Mouse (Mus musculus) ES-Bruce4 (cell line): Measurements from ENCODE around the gene Cd37. TPM values are rescaled to one million over a fixed set of nuclear protein-coding genes. Genes with fewer than 3 reads are reported as not detected.
"Not testable (repeated sequence)": the region's sequence is repeated elsewhere in the genome, so short reads cannot be mapped to it uniquely, and the experiment has no call there.

Source experiments
- H3K27ac ChIP-seq: 2 replicates; pipeline ENCODE4 v1.5.1; 2012; ENCODE audit warnings: low read length, inconsistent platforms; ENCODE audit not compliant: insufficient read depth
- H3K27me3 ChIP-seq: 2 replicates; pipeline ENCODE4 v1.6.1; 2012; ENCODE audit warnings: mild to moderate bottlenecking, low read length, inconsistent platforms; ENCODE audit not compliant: control insufficient read depth, poor library complexity, insufficient read depth, severe bottlenecking
- H3K36me3 ChIP-seq: 2 replicates; pipeline ENCODE4 v1.6.1; 2012; ENCODE audit warnings: inconsistent platforms, mild to moderate bottlenecking, low read length, moderate library complexity; ENCODE audit not compliant: control insufficient read depth, poor library complexity, insufficient read depth, severe bottlenecking
- H3K4me1 ChIP-seq: one replicate; pipeline ENCODE4 v1.8.1; 2011; ENCODE audit warnings: low read length; ENCODE audit not compliant: control insufficient read depth, insufficient read depth
- H3K4me3 ChIP-seq: 2 replicates; pipeline ENCODE4 v1.5.1; 2011; ENCODE audit warnings: low read depth, mild to moderate bottlenecking, low read length
- H3K9ac ChIP-seq: 2 replicates; pipeline ENCODE4 v1.6.1; 2012; ENCODE audit warnings: low read depth, mild to moderate bottlenecking, inconsistent platforms; ENCODE audit not compliant: poor library complexity, severe bottlenecking
- H3K9me3 ChIP-seq: replicated peaks from 2 replicates; pipeline ENCODE4 v1.6.1; 2012; ENCODE audit warnings: mild to moderate bottlenecking, low read length, inconsistent platforms; ENCODE audit not compliant: control insufficient read depth, poor library complexity, insufficient read depth, severe bottlenecking
- CTCF ChIP-seq: IDR thresholded peaks from one replicate; pipeline ENCODE4 v1.8.1; 2011; ENCODE audit warnings: low read depth, low read length
- EP300 ChIP-seq: IDR thresholded peaks from 2 replicates; pipeline ENCODE4 v1.6.1; 2011; ENCODE audit warnings: low read depth, low read length; ENCODE audit not compliant: insufficient read depth
- POLR2A ChIP-seq: IDR thresholded peaks from one replicate; pipeline ENCODE4 v1.8.1; 2011; ENCODE audit warnings: low read length; ENCODE audit not compliant: insufficient read depth
- polyA plus RNA-seq: library from polyadenylated mRNA; stranded (reverse); fragments of >200 nt; gene quantifications from 2 replicates; pipeline ENCODE4 v1.2.4, GENCODE M21; 2011; ENCODE audit warnings: low read depth; ENCODE audit not compliant: missing spikeins, insufficient read depth, insufficient read length

The Cd37 gene
- polyA plus RNA-seq, 1 experiment = 3.4 TPM

DNA sequence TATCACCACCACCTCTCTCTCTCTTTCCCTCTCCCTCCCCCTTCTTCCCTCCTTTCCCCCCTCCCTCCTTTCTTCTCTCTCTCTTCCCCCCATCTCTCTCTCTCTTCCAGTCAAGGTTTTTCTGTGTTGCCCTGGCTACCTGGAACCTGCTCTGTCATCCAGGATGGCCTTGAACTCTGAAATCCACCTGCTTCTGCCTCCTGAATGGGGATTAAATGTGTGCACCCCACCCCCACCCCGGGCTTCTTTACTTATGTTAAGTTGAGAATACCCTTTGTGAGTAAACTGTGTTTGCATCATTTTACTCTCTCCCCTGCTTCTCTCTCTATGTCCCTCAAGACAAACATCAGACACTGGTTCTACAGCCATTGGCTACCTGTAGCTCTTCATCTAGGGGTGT lies 26.6 kb upstream of the Cd37 start:
- H3K9ac ChIP-seq = no peak overlapping the region
- no peaks in the 10 kb centered on the region for H3K27me3 ChIP-seq
- no peak overlapping the region for H3K27ac ChIP-seq
- no peaks in the 10 kb centered on the region for H3K36me3 ChIP-seq
- no peak for TF ChIP-seq CTCF
- no peak for TF ChIP-seq EP300
- no peak for TF ChIP-seq POLR2A
- no peak overlapping the region for H3K4me3 ChIP-seq
- H3K4me1 ChIP-seq = no peaks in the 10 kb centered on the region
- no peaks in the 10 kb centered on the region for H3K9me3 ChIP-seq

DNA sequence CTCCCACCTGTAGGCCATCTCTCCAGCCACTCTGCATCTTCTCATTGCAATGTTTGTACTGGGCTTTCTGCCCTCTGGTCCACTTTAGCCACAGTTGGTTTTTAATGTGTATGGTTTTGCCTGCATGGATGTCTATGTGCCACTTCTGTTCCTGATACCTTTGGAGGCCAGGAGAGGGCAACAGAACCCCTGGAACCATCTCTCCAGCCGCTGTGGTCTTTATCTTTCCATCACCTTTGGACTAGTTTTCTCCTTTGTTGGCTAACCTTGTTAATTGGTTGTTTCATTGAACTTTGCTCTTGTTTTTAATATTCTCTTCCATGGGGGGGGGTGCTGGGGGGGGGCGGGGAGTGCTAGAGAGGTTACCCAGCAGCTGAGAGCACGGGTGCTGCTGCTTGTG lies 25.4 kb upstream of the Cd37 start:
- TF ChIP-seq POLR2A = no peak
- TF ChIP-seq EP300 = no peak
- TF ChIP-seq CTCF = no peak
- Histone ChIP-seq H3K27ac (no peak overlapping the region), H3K27me3 (no peaks in the 10 kb centered on the region), H3K9me3 (no peaks in the 10 kb centered on the region), H3K4me1 (no peaks in the 10 kb centered on the region), H3K9ac (no peak overlapping the region), H3K4me3 (no peak overlapping the region), H3K36me3 (no peaks in the 10 kb centered on the region)

DNA sequence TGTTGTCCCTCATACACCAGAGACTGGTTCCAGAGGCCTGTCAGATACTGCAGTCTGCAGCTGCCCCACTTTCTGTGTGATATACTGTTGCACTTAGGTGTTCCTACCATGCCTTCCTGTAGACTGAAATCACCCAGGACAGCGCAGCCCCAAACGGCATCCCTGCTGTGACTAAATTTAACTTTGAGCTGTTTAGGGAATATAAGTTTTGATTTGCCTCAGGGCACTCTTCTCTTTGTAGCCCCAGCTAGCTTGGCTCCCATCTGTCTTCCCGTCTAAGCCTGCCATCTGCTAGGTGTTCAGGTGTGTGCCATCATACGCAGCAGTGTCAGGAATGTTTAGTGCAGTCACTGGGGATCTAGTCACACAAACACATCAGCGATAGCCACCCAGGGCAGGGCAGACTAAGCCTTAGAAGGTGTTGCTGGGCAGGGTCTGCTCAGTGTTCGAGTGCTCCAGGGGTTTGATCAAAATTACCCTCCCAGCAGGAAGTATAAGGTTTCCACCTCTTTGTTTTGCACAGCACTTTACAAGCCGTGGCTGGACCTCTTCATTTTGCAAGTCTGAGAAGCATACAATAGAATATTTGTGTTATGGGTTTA lies 24.2 kb upstream of the Cd37 start:
- H3K9me3 ChIP-seq = no peaks in the 10 kb centered on the region

DNA sequence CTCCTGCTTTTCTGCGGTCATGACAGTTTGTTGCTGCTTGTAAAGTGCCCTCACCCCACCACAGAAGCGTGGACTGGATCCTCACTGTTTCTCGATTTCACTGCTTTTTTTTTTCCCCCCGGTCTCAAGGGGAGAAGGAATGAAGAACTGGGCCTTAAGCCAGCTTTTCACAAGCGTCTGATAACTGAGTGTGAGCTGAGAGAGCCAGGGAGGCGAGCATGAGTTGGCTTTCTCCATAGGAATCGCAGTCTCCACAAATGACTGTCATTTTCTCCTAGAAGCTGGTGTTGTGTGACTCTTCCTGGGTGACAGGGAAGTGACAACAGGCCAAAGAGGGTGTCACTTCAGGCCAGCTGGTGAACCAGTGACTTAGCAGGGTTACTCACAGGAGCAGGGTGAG lies 23.4 kb upstream of the Cd37 start:
- H3K4me3 ChIP-seq = no peak overlapping the region
- no peak overlapping the region for H3K9ac ChIP-seq
- H3K36me3 ChIP-seq = no peaks in the 10 kb centered on the region
- no peaks in the 10 kb centered on the region for H3K4me1 ChIP-seq
- no peak for TF ChIP-seq EP300
- no peak for TF ChIP-seq CTCF
- no peak for TF ChIP-seq POLR2A
- H3K9me3 ChIP-seq = no peaks in the 10 kb centered on the region
- H3K27ac ChIP-seq = no peak overlapping the region
- no peaks in the 10 kb centered on the region for H3K27me3 ChIP-seq

More for the DNA sequence above, 24.2 kb upstream of the Cd37 start:
- Histone ChIP-seq H3K27me3 (no peaks in the 10 kb centered on the region), H3K27ac (no peak overlapping the region), H3K4me3 (no peak overlapping the region), H3K4me1 (no peaks in the 10 kb centered on the region), H3K36me3 (no peaks in the 10 kb centered on the region), H3K9ac (no peak overlapping the region)
- no peak for TF ChIP-seq POLR2A
- TF ChIP-seq EP300 = no peak
- TF ChIP-seq CTCF = no peak

DNA sequence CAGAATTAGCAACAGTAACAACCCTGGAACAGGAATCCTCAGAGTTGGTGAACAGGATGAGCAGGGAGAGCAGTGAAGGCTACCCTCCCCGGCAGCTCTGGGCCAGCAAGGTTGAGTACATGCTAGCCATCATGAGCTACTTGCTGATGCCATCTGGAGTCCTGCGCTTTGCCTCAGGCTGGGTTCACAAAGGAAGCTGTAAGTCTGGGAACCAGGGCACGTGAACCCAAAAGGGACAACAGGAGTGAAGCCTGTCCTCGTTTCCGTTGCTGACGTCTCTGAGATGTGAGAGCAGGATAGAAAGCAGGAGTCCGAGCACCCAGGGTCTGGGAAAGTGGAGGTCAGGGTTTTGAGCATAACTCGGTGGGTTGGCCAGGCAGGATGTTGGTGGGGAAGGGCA lies 20.4 kb upstream of the Cd37 start:
- no peak overlapping the region for H3K27ac ChIP-seq
- no peaks in the 10 kb centered on the region for H3K27me3 ChIP-seq
- H3K4me1 ChIP-seq = no peaks in the 10 kb centered on the region
- TF ChIP-seq CTCF (no peak), EP300 (no peak), POLR2A (no peak)
- no peak overlapping the region for H3K9ac ChIP-seq
- no peak overlapping the region for H3K4me3 ChIP-seq
- no peaks in the 10 kb centered on the region for H3K9me3 ChIP-seq
- H3K36me3 ChIP-seq = no peaks in the 10 kb centered on the region

DNA sequence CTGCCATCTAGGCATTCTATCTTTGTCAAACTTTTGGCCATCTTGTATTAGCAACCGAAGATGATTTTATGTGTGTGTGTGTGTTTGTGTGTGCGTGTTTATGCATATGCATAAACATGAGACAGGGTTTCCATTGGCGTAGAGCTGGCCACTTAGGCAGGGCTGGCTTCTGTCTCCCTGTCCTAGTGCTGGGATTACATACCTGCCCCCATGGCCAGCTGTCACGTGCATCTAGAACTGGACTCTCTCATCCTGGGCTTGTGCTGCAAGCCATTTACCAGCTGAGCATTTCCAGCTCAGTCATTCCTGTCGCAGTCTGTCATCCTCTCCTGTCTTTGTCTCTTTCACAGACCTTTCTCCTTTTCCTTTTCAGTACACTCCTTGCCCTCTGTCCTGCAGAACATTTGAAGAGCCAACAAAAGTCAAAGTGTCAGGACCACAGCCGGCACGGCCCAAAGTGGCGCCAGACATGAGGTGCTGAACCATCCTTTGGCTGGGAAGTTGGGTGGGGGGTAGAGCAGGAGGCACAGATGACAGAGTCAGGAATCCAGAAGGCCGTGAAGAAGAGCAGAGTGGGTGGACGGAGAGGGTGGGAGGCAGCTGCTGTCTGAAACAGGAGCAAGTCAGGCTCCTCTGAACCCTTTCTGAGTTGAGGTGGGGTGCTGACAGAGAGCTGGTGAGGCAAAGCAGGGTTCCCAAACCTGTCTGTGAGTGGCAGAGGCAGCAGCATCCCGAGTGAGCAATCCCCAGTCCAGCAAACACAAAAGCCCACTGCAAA lies 18.3 kb upstream of the Cd37 start:
- no peak overlapping the region for H3K27ac ChIP-seq
- no peaks in the 10 kb centered on the region for H3K27me3 ChIP-seq
- H3K9me3 ChIP-seq = no peaks in the 10 kb centered on the region
- H3K36me3 ChIP-seq = no peaks in the 10 kb centered on the region
- no peak overlapping the region for H3K4me3 ChIP-seq
- no peaks in the 10 kb centered on the region for H3K4me1 ChIP-seq
- TF ChIP-seq CTCF (no peak), POLR2A (no peak), EP300 (no peak)
- no peak overlapping the region for H3K9ac ChIP-seq

DNA sequence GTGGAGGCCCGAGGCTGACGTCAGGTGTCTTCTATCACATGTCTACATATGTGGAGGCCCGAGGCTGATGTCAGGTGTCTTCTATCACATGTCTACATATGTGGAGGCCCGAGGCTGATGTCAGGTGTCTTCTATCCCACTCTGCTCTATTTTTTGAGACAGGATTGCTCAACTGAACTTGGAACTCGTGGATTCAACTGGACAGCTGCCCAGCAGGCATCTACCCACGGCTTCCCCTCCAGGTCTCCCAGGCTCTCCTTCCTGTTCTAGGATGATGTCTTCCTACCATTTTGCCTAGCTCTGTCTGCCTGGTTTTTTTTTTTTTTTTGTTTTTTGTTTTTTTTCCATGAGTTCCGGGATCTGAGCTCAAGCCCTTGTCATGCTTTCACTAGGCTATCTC lies 16.9 kb upstream of the Cd37 start:
- H3K9ac ChIP-seq, H3K36me3 ChIP-seq: not testable (repeated sequence)

More for the DNA sequence above, 16.9 kb upstream of the Cd37 start:
- H3K27me3 ChIP-seq, H3K27ac ChIP-seq, H3K9me3 ChIP-seq, H3K4me3 ChIP-seq, H3K4me1 ChIP-seq: not testable (repeated sequence)
